Mouse (Mus musculus) stomach, embryonic 14.5 days (tissue): ENCODE measurements around the gene Jund. TPM values are rescaled to one million over a fixed set of nuclear protein-coding genes. Genes with fewer than 3 reads are reported as not detected.
A peak's percentile ranks its signal among the peaks of the same experiment; 100 is the strongest.

Source experiments
- ATAC-seq: fragments of 200-750 bp; cut with Nextera tagmentation; 2 replicates; pipeline ENCODE4 v1.8.0; 2017; ENCODE audit warnings: low read depth, moderate TSS enrichment; ENCODE audit not compliant: insufficient number of reproducible peaks, insufficient read depth, low FRiP score
- H3K27ac ChIP-seq: fragments of 300-500 bp; sonication (generic); 2 replicates; pipeline ENCODE4 v1.5.1; 2014; ENCODE audit warnings: mild to moderate bottlenecking, low read length, moderate library complexity, mixed read lengths
- H3K27me3 ChIP-seq: fragments of 300-500 bp; sonication (generic); 2 replicates; pipeline ENCODE4 v1.6.1; 2014; ENCODE audit warnings: low read length, control low read depth, mixed read lengths; ENCODE audit not compliant: control insufficient read depth, insufficient read depth
- H3K36me3 ChIP-seq: fragments of 300-500 bp; sonication (generic); 2 replicates; pipeline ENCODE4 v1.6.1; 2014; ENCODE audit warnings: mild to moderate bottlenecking, control low read depth, low read length, moderate library complexity, mixed read lengths; ENCODE audit not compliant: control insufficient read depth, insufficient read depth
- H3K4me1 ChIP-seq: fragments of 300-500 bp; sonication (generic); 2 replicates; pipeline ENCODE4 v1.6.1; 2014; ENCODE audit warnings: low read length, control low read depth, mixed read lengths; ENCODE audit not compliant: control insufficient read depth, insufficient read depth
- H3K4me2 ChIP-seq: fragments of 300-500 bp; sonication (generic); replicated peaks from 2 replicates; pipeline ENCODE4 v1.6.1; 2014; ENCODE audit warnings: low read depth, low read length, control low read depth
- H3K4me3 ChIP-seq: fragments of 300-500 bp; sonication (generic); 2 replicates; pipeline ENCODE4 v1.5.1; 2014; ENCODE audit warnings: low read depth, low read length, control low read depth
- H3K9ac ChIP-seq: fragments of 300-500 bp; sonication (generic); replicated peaks from 2 replicates; pipeline ENCODE4 v1.6.1; 2014; ENCODE audit warnings: low read depth, mild to moderate bottlenecking, control low read depth, low read length, moderate library complexity, mixed read lengths
- H3K9me3 ChIP-seq: fragments of 300-500 bp; sonication (generic); 2 replicates; pipeline ENCODE4 v1.6.1; 2016; ENCODE audit warnings: low read depth, low read length, control low read depth; ENCODE audit not compliant: control insufficient read depth
- WGBS: fragments of 180-500 bp; shearing (Covaris S2); extraction: QIAGEN DNeasy Blood & Tissue Kit; methylation state at CpG from one replicate; pipeline ENCODE4 v1.1.7; 2014; 5-methylcytosine and 5-hydroxymethylcytosine counted together
- polyA plus RNA-seq: library from polyadenylated mRNA; unstranded; fragments of >200 nt; fragmentation: Nextera tagmentation; extraction: Ambion mirVana; gene quantifications from 2 replicates; pipeline ENCODE4 v1.2.1, GENCODE M21; 2014

Jund gene
- polyA plus RNA-seq, 1 experiment from 2014 or later, result 78.9 TPM

GRCm38 (mm10) chr8:70689892-70690390 lies 8.8 kb upstream of the Jund start:
- H3K4me3 ChIP-seq, result no peak overlapping the region
- no peak for ATAC-seq
- H3K4me2 ChIP-seq, result no peak overlapping the region
- H3K27ac ChIP-seq, result no peak overlapping the region
- H3K27me3 ChIP-seq, result no peaks in the 10 kb centered on the region
- H3K9me3 ChIP-seq, result no peaks in the 10 kb centered on the region
- peaks cover 16% of the 10 kb centered on the region for H3K4me1 ChIP-seq
- H3K9ac ChIP-seq, result no peak overlapping the region
- H3K36me3 ChIP-seq, result no peaks in the 10 kb centered on the region
- 69% methylated on average over 5 of the region's 5 CpGs for WGBS

GRCm38 (mm10) chr8:70691230-70691629 lies 7.5 kb upstream of the Jund start:
- no peak for ATAC-seq
- peak overlapping the region; percentile 43 for H3K4me2 ChIP-seq
- no peak overlapping the region; the same call in 1 of the 2 replicates for H3K9ac ChIP-seq
- no peaks in the 10 kb centered on the region for H3K27me3 ChIP-seq
- no peaks in the 10 kb centered on the region for H3K9me3 ChIP-seq
- WGBS, result 66% methylated on average over 4 of the region's 4 CpGs
- H3K4me1 ChIP-seq, result peaks cover 27% of the 10 kb centered on the region
- H3K4me3 ChIP-seq, result peak overlapping the region; percentile 17; the same call in 1 of the 2 replicates
- peak overlapping the region; percentile 63; the same call in 1 of the 2 replicates for H3K27ac ChIP-seq
- H3K36me3 ChIP-seq, result no peaks in the 10 kb centered on the region

DNA sequence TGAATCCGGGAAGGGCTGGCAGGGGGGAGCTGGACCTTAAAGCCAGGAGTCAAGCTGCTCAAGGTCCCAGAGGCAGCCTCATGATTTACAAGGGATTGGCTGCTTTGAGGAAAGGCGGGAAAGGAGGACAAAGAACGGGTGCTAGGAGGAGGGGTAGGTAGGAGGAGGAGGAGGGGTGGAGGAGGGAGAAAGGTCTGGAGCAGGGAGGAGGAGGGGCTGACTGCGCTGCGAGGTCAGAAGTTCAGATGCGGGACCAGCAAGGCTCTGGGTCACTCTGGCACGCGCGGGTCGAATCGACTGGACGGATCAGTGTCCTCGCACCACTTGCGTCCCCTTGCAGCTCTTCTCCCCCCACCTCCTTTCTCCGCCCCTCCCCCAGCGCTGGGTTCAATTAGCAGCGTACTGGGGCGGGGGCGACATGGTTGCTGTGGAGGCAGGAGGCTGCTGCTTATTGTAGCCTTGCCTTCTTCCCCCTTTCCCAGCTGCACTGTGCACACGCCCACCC lies 7.0 kb upstream of the Jund start:
- H3K4me1 ChIP-seq, result peaks cover 31% of the 10 kb centered on the region
- WGBS, result under 1% methylated on average over 20 of the region's 20 CpGs

GRCm38 (mm10) chr8:70693636-70694035 lies 5.1 kb upstream of the Jund start:
- peaks cover 45% of the 10 kb centered on the region for H3K4me1 ChIP-seq
- 75% methylated on average over 5 of the region's 5 CpGs for WGBS
- H3K9ac ChIP-seq, result no peak overlapping the region
- no peaks in the 10 kb centered on the region for H3K36me3 ChIP-seq
- H3K9me3 ChIP-seq, result no peaks in the 10 kb centered on the region
- ATAC-seq, result no peak
- H3K4me2 ChIP-seq, result no peak overlapping the region
- no peak overlapping the region for H3K27ac ChIP-seq
- H3K27me3 ChIP-seq, result no peaks in the 10 kb centered on the region
- H3K4me3 ChIP-seq, result no peak overlapping the region

More for the DNA sequence above, 7.0 kb upstream of the Jund start:
- H3K9me3 ChIP-seq, result no peaks in the 10 kb centered on the region
- H3K9ac ChIP-seq, result no peak overlapping the region; the same call in 1 of the 2 replicates
- peak overlapping the region; percentile 63; the same call in 1 of the 2 replicates for H3K27ac ChIP-seq
- H3K36me3 ChIP-seq, result no peaks in the 10 kb centered on the region
- peak overlapping the region; percentile 43 for H3K4me2 ChIP-seq
- peak; percentile 60 for ATAC-seq
- no peaks in the 10 kb centered on the region for H3K27me3 ChIP-seq
- H3K4me3 ChIP-seq, result peak overlapping the region; percentile 17; the same call in 1 of the 2 replicates

GRCm38 (mm10) chr8:70695318-70696018 lies 3.3 kb upstream of the Jund start:
- no peak overlapping the region for H3K9ac ChIP-seq
- peak overlapping the region; percentile 50; the same call in 1 of the 2 replicates for H3K4me2 ChIP-seq
- no peak for ATAC-seq
- H3K4me3 ChIP-seq, result no peak overlapping the region
- WGBS, result 24% methylated on average over 32 of the region's 32 CpGs
- no peaks in the 10 kb centered on the region for H3K9me3 ChIP-seq
- peaks cover 41% of the 10 kb centered on the region for H3K4me1 ChIP-seq
- H3K27ac ChIP-seq, result peak overlapping the region; percentile 93
- no peaks in the 10 kb centered on the region for H3K27me3 ChIP-seq
- no peaks in the 10 kb centered on the region for H3K36me3 ChIP-seq

DNA sequence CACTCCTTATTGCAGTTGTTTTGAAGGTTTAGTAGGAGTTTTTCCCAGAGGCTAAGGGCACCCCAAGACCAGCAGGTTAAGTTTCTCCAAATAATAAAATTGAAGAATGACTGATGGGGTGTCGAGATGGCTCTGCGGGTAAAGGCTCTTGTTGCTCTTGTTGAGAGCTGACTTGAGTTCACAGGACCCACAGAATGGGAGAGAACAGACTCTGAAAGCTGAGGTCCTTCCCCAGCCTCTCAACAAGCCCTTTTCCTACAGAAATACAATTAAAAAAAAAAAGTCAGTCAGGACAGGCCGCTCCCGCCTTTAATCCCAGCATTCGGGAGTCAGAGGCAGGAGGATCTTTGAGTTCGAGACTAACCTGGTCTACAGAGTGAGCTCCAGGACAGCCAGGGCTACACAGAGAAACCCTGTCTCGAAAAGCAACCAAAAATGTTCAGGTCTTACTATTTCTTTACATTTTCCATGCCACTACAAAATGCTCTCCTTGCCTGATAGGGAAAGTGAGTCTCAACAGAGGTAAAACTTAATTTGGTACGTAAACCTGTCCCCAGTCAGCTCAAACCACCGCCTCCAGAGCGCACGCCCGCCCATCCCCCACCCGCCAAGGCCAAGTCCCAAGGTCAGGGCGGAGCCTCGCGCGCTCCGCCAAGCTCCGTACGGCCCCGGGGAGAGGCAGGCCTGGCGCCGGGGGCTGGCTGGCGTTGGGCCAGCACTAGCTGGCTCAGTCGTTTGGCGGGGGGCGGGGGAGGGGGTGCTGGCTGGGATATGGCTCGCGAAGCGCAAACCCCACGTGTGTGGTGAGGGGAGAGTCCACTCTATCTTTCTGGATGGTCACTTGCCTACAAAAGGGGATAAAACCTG lies 2.5 kb upstream of the Jund start:
- H3K36me3 ChIP-seq, result no peaks in the 10 kb centered on the region
- H3K4me1 ChIP-seq, result peaks cover 45% of the 10 kb centered on the region
- ATAC-seq, result peak; percentile 11; the same call in 1 of the 2 replicates
- no peak overlapping the region; the same call in 1 of the 2 replicates for H3K9ac ChIP-seq
- H3K27me3 ChIP-seq, result no peaks in the 10 kb centered on the region
- H3K4me3 ChIP-seq, result peak overlapping the region; percentile 7; the same call in 1 of the 2 replicates
- H3K4me2 ChIP-seq, result peak overlapping the region; percentile 50
- WGBS, result 3% methylated on average over 31 of the region's 31 CpGs
- peak overlapping the region; percentile 93 for H3K27ac ChIP-seq
- no peaks in the 10 kb centered on the region for H3K9me3 ChIP-seq

DNA sequence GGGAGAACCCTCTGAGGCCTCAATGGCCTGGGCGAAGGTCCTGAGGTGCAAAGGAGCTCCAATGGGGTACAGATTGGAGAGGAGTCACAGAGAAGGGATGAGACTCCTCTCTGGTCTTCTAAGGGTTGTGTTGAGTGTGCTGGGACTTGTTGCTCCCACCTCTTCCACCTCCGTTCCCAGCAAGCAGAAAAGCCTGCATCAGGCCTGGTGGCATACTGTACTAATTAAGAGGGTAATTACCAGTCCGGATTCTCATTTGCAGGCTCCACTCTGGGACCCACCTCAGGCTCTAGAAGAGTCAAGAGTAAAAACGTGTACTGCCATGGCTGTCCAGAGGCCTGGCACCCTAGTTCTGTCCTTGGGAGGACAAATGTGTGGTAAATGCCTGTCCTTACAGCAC lies 1.8 kb upstream of the Jund start:
- Histone ChIP-seq H3K4me2 (peak overlapping the region; percentile 50), H3K4me3 (peak overlapping the region; percentile 7; the same call in 1 of the 2 replicates), H3K27me3 (no peaks in the 10 kb centered on the region), H3K9ac (no peak overlapping the region; the same call in 1 of the 2 replicates), H3K4me1 (peaks cover 43% of the 10 kb centered on the region), H3K36me3 (no peaks in the 10 kb centered on the region), H3K27ac (peak overlapping the region; percentile 93), H3K9me3 (no peaks in the 10 kb centered on the region)
- ATAC-seq, result no peak
- 43% methylated on average over 4 of the region's 4 CpGs for WGBS
